Mouse (Mus musculus): ENCODE results near the gene Mms22l.
"Not testable (repeated sequence)": the region's sequence is repeated elsewhere in the genome, so short reads cannot be mapped to it uniquely, and the experiment has no call there.

The Mms22l gene

GRCm38 (mm10) chr4:24621422-24622187 is 125.4 kb downstream of the Mms22l start:
- no peak for DNase-seq (ENCODE audit: low spot score)

GRCm38 (mm10) chr4:24625951-24626584 is 129.8 kb downstream of the Mms22l start:
- DNase-seq (ENCODE audit: low spot score), result no peak

GRCm38 (mm10) chr4:24626686-24627085 is 130.4 kb downstream of the Mms22l start:
- DNase-seq (ENCODE audit: low spot score), result no peak

GRCm38 (mm10) chr4:24627871-24628270 is 131.6 kb downstream of the Mms22l start:
- no peak for DNase-seq (ENCODE audit: low spot score)

- no peak for DNase-seq (ENCODE audit: low spot score)
Observed at GRCm38 (mm10) chr4:24630430-24630829, 134.2 kb downstream of the Mms22l start.

- peak; percentile 8 for DNase-seq (ENCODE audit: low spot score)
Observed at GRCm38 (mm10) chr4:24631177-24631911, 135.1 kb downstream of the Mms22l start.

GRCm38 (mm10) chr4:24642306-24642705 is 146.1 kb downstream of the Mms22l start:
- DNase-seq (ENCODE audit: low spot score), result no peak

- not testable (repeated sequence) for DNase-seq (ENCODE audit: low spot score)
Observed at GRCm38 (mm10) chr4:24644735-24645134, 148.5 kb downstream of the Mms22l start.
